Mouse (Mus musculus) inflammation-experienced regulatory T-cells, adult 16 weeks (primary cell): ENCODE data around the gene Rnpepl1. TPM values are rescaled to one million over a fixed set of nuclear protein-coding genes. Genes with fewer than 3 reads are reported as not detected.

Source experiments
- polyA plus RNA-seq: library from polyadenylated mRNA; unstranded; fragments of 100-300 nt; shearing (Covaris generic); gene quantifications from one replicate; pipeline ENCODE4 v1.2.1, GENCODE M21; 2017

The Rnpepl1 gene
- polyA plus RNA-seq: 10.9 TPM

DNA sequence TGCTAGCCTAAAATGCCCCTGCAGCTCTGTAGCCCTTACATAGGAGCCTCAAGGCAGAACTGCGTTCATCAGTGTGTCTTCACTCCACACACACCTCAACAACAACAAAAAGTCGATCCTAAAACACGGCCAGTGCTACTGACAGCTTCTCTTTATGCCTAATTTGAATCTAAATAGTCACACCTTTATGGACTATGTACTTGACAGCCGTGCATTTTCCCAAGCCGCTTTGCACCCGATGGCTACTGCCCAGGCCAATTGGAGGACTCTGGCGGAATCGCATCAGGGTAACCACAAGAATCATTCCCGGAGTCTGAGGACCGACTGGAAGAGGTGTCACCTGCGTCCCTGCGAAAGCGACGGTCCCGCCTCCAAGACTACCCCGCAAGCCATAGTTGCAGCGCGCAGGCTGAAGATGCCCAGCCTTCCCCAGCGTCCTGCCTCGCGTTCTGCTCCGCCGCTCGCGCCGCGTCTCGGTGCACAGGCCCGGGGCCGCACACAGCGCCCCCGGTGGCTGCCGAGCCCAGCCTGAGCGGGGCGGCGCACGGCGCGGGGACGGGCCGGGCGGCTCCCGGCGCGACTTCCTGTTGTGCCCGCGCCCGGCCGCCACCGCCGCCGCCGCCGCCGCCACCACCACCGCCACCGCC is at the start of gene Rnpepl1:
TSS of gene Rnpepl1 (plus strand) at position 545 of the 647 bp plus-strand sequence.

DNA sequence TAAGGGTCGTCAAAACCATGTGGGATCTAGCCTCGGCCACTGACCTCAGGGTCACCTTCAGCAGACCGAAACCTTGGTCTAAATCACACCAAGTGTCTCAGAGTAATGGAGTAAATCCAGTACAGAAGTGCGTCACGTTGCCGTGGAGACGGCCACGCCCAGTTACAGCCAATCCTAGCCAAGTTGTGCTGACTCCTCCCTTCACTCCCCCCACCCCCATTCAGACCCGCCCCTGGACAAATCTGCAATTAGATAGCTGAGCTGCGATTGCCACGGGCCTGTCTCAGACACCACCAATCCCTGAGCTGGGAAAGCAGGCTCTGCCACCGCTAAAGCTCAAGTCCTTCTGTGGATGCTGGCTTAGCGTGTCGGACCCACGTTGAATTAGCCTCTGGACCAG is 7.8 kb upstream of the Rnpepl1 start, which contains the start of gene Ankmy1:
TSS of gene Ankmy1 (minus strand) at position 121 of the 400 bp plus-strand sequence.

DNA sequence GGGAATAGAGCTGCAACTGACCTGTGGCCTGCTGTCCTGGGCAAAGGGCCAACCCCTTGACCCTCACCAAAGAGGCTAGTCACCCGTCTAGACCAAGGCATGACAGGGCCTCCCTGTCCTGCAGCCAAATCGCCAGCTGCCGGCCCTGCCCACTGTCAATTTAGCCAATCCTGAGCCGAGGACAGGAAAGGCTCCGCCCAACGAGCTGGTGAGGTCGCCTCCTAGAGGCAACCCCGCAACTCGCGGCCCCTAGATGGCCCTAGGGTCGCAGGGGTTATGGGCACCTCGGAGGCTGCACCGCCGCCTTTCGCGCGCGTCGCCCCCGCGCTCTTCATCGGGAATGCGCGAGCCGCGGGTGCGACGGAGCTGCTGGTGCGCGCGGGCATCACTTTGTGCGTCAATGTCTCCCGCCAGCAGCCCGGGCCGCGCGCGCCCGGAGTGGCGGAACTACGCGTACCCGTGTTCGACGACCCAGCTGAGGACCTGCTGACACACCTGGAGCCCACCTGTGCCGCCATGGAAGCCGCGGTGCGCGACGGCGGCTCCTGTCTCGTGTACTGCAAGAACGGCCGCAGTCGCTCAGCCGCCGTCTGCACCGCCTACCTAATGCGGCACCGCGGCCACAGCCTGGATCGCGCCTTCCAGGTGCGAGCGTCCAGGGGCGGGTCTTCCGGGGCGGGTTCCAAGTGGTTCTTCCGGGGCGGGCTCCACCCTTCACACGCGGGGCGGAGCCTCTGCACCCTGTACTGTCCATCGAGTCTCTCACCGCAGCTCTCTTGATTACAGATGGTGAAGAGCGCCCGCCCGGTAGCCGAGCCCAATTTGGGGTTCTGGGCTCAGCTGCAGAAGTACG is 3.6 kb upstream of the Rnpepl1 start, which contains the start of gene Dusp28:
TSS of gene Dusp28 (plus strand) at position 203 of the 853 bp plus-strand sequence.

DNA sequence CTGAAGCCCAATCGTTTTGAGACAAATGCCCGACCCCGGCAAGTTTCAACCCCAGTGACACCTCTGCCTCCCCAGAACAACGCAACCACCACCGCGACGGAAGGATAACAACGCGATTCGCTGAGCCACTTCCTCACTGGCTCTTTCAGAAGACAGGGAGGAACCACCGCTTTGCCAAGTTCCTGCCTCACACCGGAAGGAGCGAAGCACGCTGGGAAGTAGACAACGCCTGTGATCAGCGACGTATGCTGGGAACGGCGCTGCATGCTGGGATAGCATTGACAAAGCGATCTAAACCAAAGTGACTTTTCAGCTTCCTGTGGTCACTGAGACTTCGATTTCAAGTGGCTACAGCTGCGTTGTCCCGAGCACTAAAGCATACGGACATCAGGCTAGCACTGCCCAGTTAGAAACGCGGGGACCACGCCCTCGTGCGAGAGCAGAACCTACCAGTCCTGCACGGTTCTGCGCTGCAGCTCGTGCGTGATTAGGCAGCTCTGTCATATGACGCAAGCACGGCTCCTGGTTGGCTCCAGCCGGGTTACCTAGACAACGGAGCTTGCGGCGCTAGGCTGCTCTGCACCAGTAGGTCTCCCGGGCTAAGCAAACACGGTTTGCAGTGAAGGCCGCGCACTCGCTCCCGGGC is 23.7 kb downstream of the Rnpepl1 start, which contains the start of gene Capn10:
TSS of gene Capn10 (plus strand) at position 195 of the 646 bp plus-strand sequence.

DNA sequence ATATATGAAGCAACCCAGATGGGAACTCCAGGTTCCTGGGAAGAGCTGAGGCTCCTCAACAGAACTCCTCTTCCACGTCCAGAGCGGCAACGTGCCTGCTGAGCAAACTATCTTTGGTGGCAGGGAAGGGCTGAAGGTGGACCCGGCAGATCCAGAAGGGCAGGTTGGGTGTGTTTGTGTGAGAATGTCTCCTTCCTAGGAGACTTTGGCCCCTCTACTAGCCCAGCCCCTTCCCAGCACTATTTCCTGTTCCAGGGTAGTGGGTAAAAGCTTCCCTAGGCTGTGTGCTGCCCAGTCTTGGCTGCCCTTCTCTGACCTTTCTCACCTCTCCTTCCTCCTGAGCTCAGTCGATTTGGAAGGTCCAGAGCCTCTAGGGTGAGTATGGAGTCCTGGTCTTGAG is 40.0 kb downstream of the Rnpepl1 start, which contains the start of gene Gpr35:
TSS of gene Gpr35 (plus strand) at position 259 of the 400 bp plus-strand sequence.

Other genes with a start within 250 kb of the Rnpepl1 start
- 1.1 TPM for gene Gpc1, start 79.1 kb upstream of the Rnpepl1 start, polyA plus RNA-seq
- gene Ankmy1, start 7.9 kb upstream of the Rnpepl1 start, polyA plus RNA-seq: 1.1 TPM
- gene Dusp28, start 3.8 kb upstream of the Rnpepl1 start, polyA plus RNA-seq: 2.9 TPM
- 12.2 TPM for gene Capn10, start 23.6 kb downstream of the Rnpepl1 start, polyA plus RNA-seq
- 3.8 TPM for gene Gpr35, start 40.1 kb downstream of the Rnpepl1 start, polyA plus RNA-seq
- not detected for gene Aqp12, start 95.6 kb downstream of the Rnpepl1 start, polyA plus RNA-seq
- gene Kif1a, start 191.2 kb downstream of the Rnpepl1 start, polyA plus RNA-seq: not detected
- gene Agxt, start 224.5 kb downstream of the Rnpepl1 start, polyA plus RNA-seq: not detected